Mouse (Mus musculus) heart, postnatal 0 days (tissue): ENCODE results near the gene Cep350.

Source experiments
- CTCF ChIP-seq: IDR thresholded peaks from 2 replicates; pipeline ENCODE4 v1.5.1; 2016; ENCODE audit warnings: antibody characterized with exemption, control low read depth, low read depth
- EP300 ChIP-seq: IDR thresholded peaks from 2 replicates; pipeline ENCODE4 v1.6.1; 2016; ENCODE audit warnings: antibody characterized with exemption, low read depth

- TF ChIP-seq CTCF (no peak), EP300 (no peak)
Observed at GRCm38 (mm10) chr1:155827703-155828295, 145.3 kb downstream of the Cep350 start.
